Mouse (Mus musculus) kidney, embryonic 15.5 days (tissue): ENCODE results near the gene Areg. TPM values are rescaled to one million over a fixed set of nuclear protein-coding genes. Genes with fewer than 3 reads are reported as not detected.

Experiments used
- ATAC-seq: fragments of 200-750 bp; cut with Nextera tagmentation; replicated peaks from 2 replicates; pipeline ENCODE4 v1.8.0; 2017; ENCODE audit warnings: moderate TSS enrichment; ENCODE audit not compliant: low FRiP score
- H3K27ac ChIP-seq: fragments of 300-500 bp; sonication (generic); 2 replicates; pipeline ENCODE4 v1.5.1; 2015; ENCODE audit warnings: mild to moderate bottlenecking, inconsistent platforms
- H3K27me3 ChIP-seq: fragments of 300-500 bp; sonication (generic); 2 replicates; pipeline ENCODE4 v1.6.1; 2015; ENCODE audit warnings: inconsistent platforms
- H3K36me3 ChIP-seq: fragments of 300-500 bp; sonication (generic); 2 replicates; pipeline ENCODE4 v1.6.1; 2015; ENCODE audit warnings: inconsistent platforms
- H3K4me1 ChIP-seq: fragments of 300-500 bp; sonication (generic); 2 replicates; pipeline ENCODE4 v1.6.1; 2015; ENCODE audit warnings: inconsistent platforms
- H3K4me2 ChIP-seq: fragments of 300-500 bp; sonication (generic); 2 replicates; pipeline ENCODE4 v1.6.1; 2015; ENCODE audit warnings: moderate library complexity, mild to moderate bottlenecking, inconsistent platforms
- H3K4me3 ChIP-seq: fragments of 300-500 bp; sonication (generic); replicated peaks from 2 replicates; pipeline ENCODE4 v1.5.1; 2015; ENCODE audit warnings: mild to moderate bottlenecking, inconsistent platforms
- H3K9ac ChIP-seq: fragments of 300-500 bp; sonication (generic); 2 replicates; pipeline ENCODE4 v1.6.1; 2015; ENCODE audit warnings: mild to moderate bottlenecking, inconsistent platforms
- H3K9me3 ChIP-seq: fragments of 300-500 bp; sonication (generic); replicated peaks from 2 replicates; pipeline ENCODE4 v1.6.1; 2016; ENCODE audit warnings: inconsistent platforms
- WGBS: fragments of 180-500 bp; shearing (Covaris S2); methylation state at CpG from one replicate; pipeline ENCODE4 v1.1.7; 2015; ENCODE audit warnings: mixed read lengths; 5-methylcytosine and 5-hydroxymethylcytosine counted together
- polyA plus RNA-seq: library from polyadenylated mRNA; unstranded; fragments of >200 nt; fragmentation: Nextera tagmentation; extraction: Ambion mirVana; gene quantifications from 2 replicates; pipeline ENCODE4 v1.2.1, GENCODE M21; 2015

Gene Areg
- polyA plus RNA-seq, 1 experiment from 2014 or later: not detected

DNA sequence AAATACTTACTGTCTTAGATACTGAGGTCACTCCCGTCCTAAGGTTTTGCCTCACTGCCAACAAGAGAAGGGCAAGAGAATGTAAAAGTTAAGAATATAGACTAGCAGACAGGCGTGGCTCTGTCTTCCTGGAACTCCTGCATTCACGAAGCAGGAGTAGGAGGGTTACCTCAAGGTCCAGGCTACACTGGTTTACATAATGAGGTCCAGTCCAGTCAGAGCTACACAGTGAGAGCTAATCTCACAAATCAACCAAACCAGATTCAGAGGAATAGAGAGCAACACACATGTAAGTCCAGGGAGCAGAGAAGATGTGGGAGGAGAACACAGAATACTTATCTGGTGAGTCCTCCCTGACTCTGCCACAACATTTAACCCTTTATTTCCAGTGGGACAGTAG is 55.2 kb downstream of the Areg start:
- Histone ChIP-seq H3K9ac (no peak overlapping the region), H3K27ac (no peak overlapping the region), H3K4me1 (no peaks in the 10 kb centered on the region), H3K4me3 (no peak overlapping the region), H3K36me3 (no peaks in the 10 kb centered on the region), H3K27me3 (no peaks in the 10 kb centered on the region), H3K4me2 (no peak overlapping the region), H3K9me3 (no peaks in the 10 kb centered on the region)
- ATAC-seq: no peak
- 75% methylated on average over 3 of the region's 3 CpGs for WGBS

Other genes with a start within 250 kb of the Areg start
- gene Cxcl1, start 248.4 kb upstream of the Areg start, polyA plus RNA-seq: 0.65 and 0.77 TPM in 2 replicates
- not detected in 2 replicates for gene Cxcl2, start 235.7 kb upstream of the Areg start, polyA plus RNA-seq
- 47.1 and 61.2 TPM in 2 replicates for gene Mthfd2l, start 208.5 kb upstream of the Areg start, polyA plus RNA-seq
- not detected in 2 replicates for gene Epgn, start 112.1 kb upstream of the Areg start, polyA plus RNA-seq
- 0.05 TPM in 1 of 2 replicates, not detected in the other for gene Ereg, start 65.0 kb upstream of the Areg start, polyA plus RNA-seq